Mouse (Mus musculus) embryonic facial prominence, embryonic 14.5 days (tissue): ENCODE measurements around the gene Eif3l. TPM values are rescaled to one million over a fixed set of nuclear protein-coding genes. Genes with fewer than 3 reads are reported as not detected.
A peak's percentile ranks its signal among the peaks of the same experiment; 100 is the strongest.

Experiments used
- ATAC-seq: fragments of 200-750 bp; cut with Nextera tagmentation; 2 replicates; pipeline ENCODE4 v1.8.0; 2017; ENCODE audit warnings: low read depth, moderate number of reproducible peaks, moderate TSS enrichment
- DNase-seq: peaks from one replicate; pipeline ENCODE4 v3.0.0-alpha.2; 2015; ENCODE audit warnings: low spot score
- H3K27ac ChIP-seq: fragments of 300-500 bp; sonication (generic); replicated peaks from 2 replicates; pipeline ENCODE4 v1.5.1; 2014; ENCODE audit warnings: low read depth, mild to moderate bottlenecking, low read length, moderate library complexity
- H3K27me3 ChIP-seq: fragments of 300-500 bp; sonication (generic); replicated peaks from 2 replicates; pipeline ENCODE4 v1.6.1; 2014; ENCODE audit warnings: low read length; ENCODE audit not compliant: control insufficient read depth, insufficient read depth
- H3K36me3 ChIP-seq: fragments of 300-500 bp; sonication (generic); 2 replicates; pipeline ENCODE4 v1.6.1; 2014; ENCODE audit warnings: low read length, mixed read lengths; ENCODE audit not compliant: control insufficient read depth, insufficient read depth
- H3K4me1 ChIP-seq: fragments of 300-500 bp; sonication (generic); 2 replicates; pipeline ENCODE4 v1.6.1; 2014; ENCODE audit warnings: antibody characterized with exemption, low read length; ENCODE audit not compliant: control insufficient read depth, insufficient read depth
- H3K4me2 ChIP-seq: fragments of 300-500 bp; sonication (generic); 2 replicates; pipeline ENCODE4 v1.6.1; 2014; ENCODE audit warnings: low read depth, mild to moderate bottlenecking, low read length, moderate library complexity, mixed read lengths
- H3K4me3 ChIP-seq: fragments of 300-500 bp; sonication (generic); 2 replicates; pipeline ENCODE4 v1.5.1; 2014; ENCODE audit warnings: low read depth, mild to moderate bottlenecking, low read length
- H3K9ac ChIP-seq: fragments of 300-500 bp; sonication (generic); 2 replicates; pipeline ENCODE4 v1.6.1; 2014; ENCODE audit warnings: low read depth, mild to moderate bottlenecking, low read length, moderate library complexity, mixed read lengths
- H3K9me3 ChIP-seq: fragments of 300-500 bp; sonication (generic); 2 replicates; pipeline ENCODE4 v1.6.1; 2016; ENCODE audit warnings: low read length; ENCODE audit not compliant: control insufficient read depth
- WGBS: fragments of 180-500 bp; shearing (Covaris S2); extraction: QIAGEN DNeasy Blood & Tissue Kit; methylation state at CpG from one replicate; pipeline ENCODE4 v1.1.7; 2014; 5-methylcytosine and 5-hydroxymethylcytosine counted together
- polyA plus RNA-seq: library from polyadenylated mRNA; unstranded; fragments of >200 nt; fragmentation: Nextera tagmentation; extraction: Ambion mirVana; gene quantifications from 2 replicates; pipeline ENCODE4 v1.2.1, GENCODE M21; 2014

Eif3l gene
- 197 and 220 TPM in 2 replicates for polyA plus RNA-seq

DNA sequence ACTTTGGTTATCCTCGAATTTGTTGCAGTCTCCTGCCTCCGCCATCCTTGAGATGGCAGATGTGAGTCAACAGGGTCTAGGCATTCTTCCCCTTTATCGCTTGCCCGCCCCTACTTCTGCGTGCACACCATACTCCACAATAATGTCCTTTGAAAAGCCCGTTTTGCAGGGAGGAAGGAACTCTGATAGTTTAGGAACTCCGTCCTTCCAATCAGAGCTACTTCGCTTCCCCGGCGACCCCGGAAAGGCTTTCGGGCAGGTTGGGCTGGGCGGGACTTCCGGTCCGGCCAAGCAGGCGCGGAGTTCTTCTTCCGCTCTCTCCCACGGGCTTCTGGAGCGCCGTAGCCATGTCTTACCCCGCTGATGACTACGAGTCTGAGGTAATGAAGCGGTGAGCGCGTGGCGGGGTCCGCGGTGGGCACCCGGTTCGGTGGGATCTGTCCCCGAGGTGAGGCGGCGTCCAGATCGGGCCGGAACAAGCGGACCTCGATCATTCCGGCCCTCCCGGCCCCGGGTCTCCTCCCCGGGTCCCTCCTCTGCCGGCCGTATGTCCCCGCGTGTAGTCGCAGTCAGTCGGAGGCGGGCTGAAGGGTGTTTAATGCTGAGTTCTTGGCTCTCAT is at the start of gene Eif3l:
Gene Eif3l (plus strand): TSS at position 267 of the 620 bp plus-strand sequence.
- no peaks in the 10 kb centered on the region for H3K27me3 ChIP-seq
- H3K4me3 ChIP-seq, result peak within 1 kb of the TSS; percentile 76
- H3K36me3 ChIP-seq, result peaks cover 39% of the 10 kb centered on the region
- 1% methylated on average over 26 of the region's 49 CpGs for WGBS
- H3K27ac ChIP-seq, result peak within 1 kb of the TSS; percentile 78
- DNase-seq (peak; percentile 94), ATAC-seq (peak; percentile 92)
- peak within 1 kb of the TSS; percentile 82 for H3K9ac ChIP-seq
- no peaks in the 10 kb centered on the region for H3K9me3 ChIP-seq
- H3K4me2 ChIP-seq, result peak within 1 kb of the TSS; percentile 70
- peaks cover 10% of the 10 kb centered on the region for H3K4me1 ChIP-seq

DNA sequence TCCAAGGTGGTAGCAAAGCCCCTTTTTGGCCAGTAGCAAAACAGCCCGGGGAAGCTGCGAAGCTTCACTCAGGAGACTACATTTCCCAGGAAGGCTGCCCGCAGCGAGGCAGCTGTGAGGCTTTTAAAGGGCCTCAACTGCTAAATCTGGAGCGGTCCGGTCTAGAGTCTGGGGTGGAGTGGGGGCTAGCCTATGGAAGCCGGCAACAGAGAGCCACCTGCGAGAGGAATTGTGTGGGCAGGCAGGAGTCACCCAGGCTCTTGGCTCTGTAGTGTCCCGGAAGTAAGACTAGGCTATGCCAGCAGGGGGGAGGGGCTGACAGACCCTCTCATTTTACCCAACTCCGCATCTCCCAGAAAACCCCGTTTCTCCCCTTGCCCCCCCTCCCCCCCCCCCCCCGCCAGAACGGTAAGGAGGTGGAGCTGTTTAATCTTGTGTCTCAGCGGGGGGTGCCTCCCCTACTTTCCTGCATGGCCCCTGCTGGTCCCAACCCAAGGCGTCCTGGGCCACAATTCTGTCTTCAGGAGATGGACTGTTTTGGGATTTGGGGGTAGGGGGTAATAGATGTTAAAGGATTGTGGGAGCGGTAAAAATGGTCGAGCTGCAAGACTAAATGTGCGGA is 49.2 kb upstream of the Eif3l start:
- peak; percentile 62 for DNase-seq

DNA sequence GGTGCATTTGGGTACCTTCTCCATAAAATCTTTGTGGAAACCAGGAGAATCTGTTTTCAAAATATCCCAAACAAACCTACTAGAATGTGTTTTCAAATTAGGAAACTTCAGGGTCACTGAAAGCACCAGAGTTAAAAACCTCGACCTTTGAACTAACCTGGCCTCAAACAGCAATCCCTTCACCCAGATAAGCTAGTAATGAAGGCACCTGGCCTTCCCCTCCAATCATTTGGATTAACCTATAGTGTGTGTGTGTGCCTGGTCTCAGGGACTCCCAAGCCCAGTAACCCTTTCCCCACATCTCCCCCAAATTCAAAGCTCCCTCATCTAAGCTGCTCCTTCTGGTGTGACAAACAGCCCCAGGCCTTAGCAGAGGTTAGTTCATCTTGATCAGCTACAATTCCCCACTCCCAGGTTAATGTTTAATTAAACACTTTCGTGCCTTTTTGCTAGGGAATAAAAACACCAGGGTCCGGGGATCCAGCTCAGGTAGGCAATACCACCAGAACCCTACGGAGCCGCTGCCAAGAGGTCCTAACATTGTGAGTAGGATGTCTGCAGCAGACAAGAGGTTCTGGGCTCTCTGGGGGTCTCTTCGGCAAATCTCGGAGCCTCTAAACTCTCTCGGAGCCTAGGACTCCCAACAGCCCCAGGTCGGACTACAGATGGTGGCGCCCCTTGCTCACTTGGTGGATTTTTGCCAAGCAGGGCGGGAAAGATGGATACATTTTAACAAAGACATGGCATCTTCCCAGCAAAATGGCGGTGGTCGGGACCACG is 48.3 kb upstream of the Eif3l start:
- no peaks in the 10 kb centered on the region for H3K9me3 ChIP-seq
- peak; percentile 43 for DNase-seq
- no peak overlapping the region; the same call in 1 of the 2 replicates for H3K27ac ChIP-seq

More for the DNA sequence above, 49.2 kb upstream of the Eif3l start:
- H3K36me3 ChIP-seq, result no peaks in the 10 kb centered on the region
- no peaks in the 10 kb centered on the region for H3K9me3 ChIP-seq
- H3K27ac ChIP-seq, result no peak overlapping the region; the same call in 1 of the 2 replicates
- H3K4me2 ChIP-seq, result peak overlapping the region; percentile 96
- no peaks in the 10 kb centered on the region for H3K27me3 ChIP-seq
- H3K9ac ChIP-seq, result peak overlapping the region; percentile 51
- WGBS, result 9% methylated on average over 15 of the region's 18 CpGs
- H3K4me3 ChIP-seq, result peak overlapping the region; percentile 20; the same call in 1 of the 2 replicates
- peaks cover 20% of the 10 kb centered on the region for H3K4me1 ChIP-seq
- ATAC-seq, result no peak

DNA sequence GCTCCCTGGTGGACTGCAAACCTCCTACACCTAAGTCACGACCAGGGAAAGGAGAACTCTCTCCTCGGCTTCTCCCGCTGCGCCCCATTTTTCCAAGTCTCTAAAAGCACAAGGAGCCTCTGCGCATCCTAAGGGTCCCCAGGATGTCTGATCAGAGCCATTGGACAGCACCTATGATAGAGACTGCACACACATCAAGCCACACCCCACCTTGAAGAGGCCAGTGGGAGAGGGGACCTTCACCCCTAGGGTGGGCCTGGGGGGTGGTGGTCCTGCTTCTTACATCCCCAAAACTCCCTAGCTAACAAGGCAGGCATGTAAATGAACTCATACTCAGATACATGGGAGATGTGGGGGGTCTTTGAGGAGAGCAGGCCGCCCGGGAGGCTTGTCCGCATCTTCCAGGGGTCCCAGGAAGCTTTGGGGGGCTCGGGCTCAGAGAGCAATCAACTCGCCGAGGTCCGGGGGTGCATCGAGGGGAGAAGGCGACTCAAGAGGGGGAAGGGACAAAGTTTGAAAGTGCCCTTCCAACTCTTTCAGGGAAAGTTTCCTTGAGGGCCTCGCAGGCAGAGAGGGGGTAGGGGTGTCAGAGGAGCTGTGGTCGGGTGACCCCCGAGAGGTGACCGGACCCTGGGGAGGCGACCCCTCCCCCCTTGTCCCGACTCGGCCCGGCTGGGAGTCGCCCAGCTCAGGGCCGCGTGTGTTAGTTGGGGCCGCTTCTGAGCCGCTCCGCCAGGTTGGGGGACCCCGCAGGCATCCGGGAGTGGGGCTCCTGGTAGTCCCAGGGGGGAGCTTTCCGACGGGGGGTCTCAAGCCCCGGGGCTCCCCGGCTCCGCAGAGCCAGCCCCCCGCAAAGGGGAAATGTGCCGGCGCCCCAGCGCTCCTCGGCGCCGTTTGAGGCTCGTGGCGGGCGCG is 47.4 kb upstream of the Eif3l start:
- Histone ChIP-seq H3K9me3 (no peaks in the 10 kb centered on the region), H3K4me3 (peak overlapping the region; percentile 79), H3K27me3 (no peaks in the 10 kb centered on the region), H3K4me2 (peak overlapping the region; percentile 96), H3K4me1 (peaks cover 20% of the 10 kb centered on the region), H3K9ac (peak overlapping the region; percentile 100), H3K36me3 (no peaks in the 10 kb centered on the region), H3K27ac (peak overlapping the region; percentile 99)
- 21% methylated on average over 18 of the region's 46 CpGs for WGBS
- ATAC-seq (0 out of 2 replicates have a peak, but pooled peaks have one; percentile 7), DNase-seq (no peak)

More for the DNA sequence above, 48.3 kb upstream of the Eif3l start:
- no peak for ATAC-seq
- H3K9ac ChIP-seq, result peak overlapping the region; percentile 100; the same call in 1 of the 2 replicates
- peak overlapping the region; percentile 96 for H3K4me2 ChIP-seq
- peaks cover 20% of the 10 kb centered on the region for H3K4me1 ChIP-seq
- WGBS, result 51% methylated on average over 14 of the region's 14 CpGs
- no peaks in the 10 kb centered on the region for H3K27me3 ChIP-seq
- no peaks in the 10 kb centered on the region for H3K36me3 ChIP-seq
- peak overlapping the region; percentile 79 for H3K4me3 ChIP-seq

DNA sequence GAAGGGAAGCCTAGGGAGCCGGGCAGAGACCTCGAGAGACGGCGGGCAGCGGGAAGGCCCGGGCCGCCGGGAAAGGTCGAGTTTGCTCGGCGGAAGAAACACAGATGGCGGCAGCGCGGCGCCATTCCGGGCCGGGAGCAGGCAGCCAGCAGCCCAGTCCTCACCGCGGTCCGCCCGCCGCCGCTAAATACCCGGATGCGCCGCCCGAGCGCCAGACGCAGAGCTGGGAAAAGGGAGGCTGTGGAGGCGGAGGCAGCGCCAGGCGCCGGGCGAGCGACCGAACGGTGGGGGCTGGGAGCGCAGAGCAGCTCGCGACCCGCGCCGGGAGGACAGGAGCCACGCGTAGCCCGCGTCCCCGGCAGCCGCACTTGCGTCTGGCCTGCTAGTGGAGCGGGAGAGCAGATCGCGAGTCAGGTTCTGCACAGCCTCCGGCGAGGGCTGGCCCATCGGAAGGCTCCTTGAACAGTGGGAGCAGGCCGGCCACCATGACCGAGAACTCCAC is 46.7 kb upstream of the Eif3l start, which contains the start of gene H1f0:
Gene H1f0 (plus strand): TSS at position 214 of the 502 bp plus-strand sequence.
- H3K27ac ChIP-seq, result peak within 1 kb of the TSS; percentile 99
- no peaks in the 10 kb centered on the region for H3K27me3 ChIP-seq
- peaks cover 20% of the 10 kb centered on the region for H3K4me1 ChIP-seq
- ATAC-seq, result peak; percentile 88
- H3K4me3 ChIP-seq, result peak within 1 kb of the TSS; percentile 79
- WGBS, result 0% methylated on average over 25 of the region's 58 CpGs
- DNase-seq, result peak; percentile 93
- no peaks in the 10 kb centered on the region for H3K9me3 ChIP-seq
- H3K36me3 ChIP-seq, result no peaks in the 10 kb centered on the region
- H3K4me2 ChIP-seq, result peak within 1 kb of the TSS; percentile 96
- peak within 1 kb of the TSS; percentile 100 for H3K9ac ChIP-seq

DNA sequence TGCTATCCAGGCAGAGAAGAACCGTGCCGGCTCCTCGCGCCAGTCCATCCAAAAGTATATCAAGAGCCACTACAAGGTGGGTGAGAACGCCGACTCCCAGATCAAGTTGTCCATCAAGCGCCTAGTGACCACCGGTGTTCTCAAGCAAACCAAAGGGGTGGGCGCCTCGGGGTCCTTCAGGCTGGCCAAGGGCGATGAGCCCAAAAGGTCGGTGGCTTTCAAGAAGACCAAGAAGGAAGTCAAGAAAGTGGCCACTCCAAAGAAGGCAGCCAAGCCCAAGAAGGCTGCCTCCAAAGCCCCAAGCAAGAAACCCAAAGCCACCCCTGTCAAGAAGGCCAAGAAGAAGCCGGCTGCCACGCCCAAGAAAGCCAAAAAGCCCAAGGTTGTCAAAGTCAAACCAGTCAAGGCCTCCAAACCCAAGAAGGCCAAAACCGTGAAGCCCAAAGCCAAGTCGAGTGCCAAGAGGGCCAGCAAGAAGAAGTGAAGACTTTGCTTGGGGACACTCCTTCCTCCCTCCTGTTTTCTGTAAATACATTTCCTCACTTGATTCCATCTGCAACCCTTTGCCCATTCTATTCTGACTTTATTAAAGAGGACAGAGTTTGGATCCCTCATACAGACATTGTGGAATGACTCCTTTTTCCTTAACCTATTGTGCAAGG is 46.0 kb upstream of the Eif3l start:
- no peak for ATAC-seq
- no peaks in the 10 kb centered on the region for H3K27me3 ChIP-seq
- H3K4me2 ChIP-seq, result peak overlapping the region; percentile 96
- H3K9ac ChIP-seq, result peak overlapping the region; percentile 100
- no peaks in the 10 kb centered on the region for H3K36me3 ChIP-seq
- 22% methylated on average over 16 of the region's 16 CpGs for WGBS
- peak overlapping the region; percentile 99 for H3K27ac ChIP-seq
- peak overlapping the region; percentile 79 for H3K4me3 ChIP-seq
- H3K4me1 ChIP-seq, result peaks cover 20% of the 10 kb centered on the region
- no peaks in the 10 kb centered on the region for H3K9me3 ChIP-seq
- DNase-seq, result no peak

DNA sequence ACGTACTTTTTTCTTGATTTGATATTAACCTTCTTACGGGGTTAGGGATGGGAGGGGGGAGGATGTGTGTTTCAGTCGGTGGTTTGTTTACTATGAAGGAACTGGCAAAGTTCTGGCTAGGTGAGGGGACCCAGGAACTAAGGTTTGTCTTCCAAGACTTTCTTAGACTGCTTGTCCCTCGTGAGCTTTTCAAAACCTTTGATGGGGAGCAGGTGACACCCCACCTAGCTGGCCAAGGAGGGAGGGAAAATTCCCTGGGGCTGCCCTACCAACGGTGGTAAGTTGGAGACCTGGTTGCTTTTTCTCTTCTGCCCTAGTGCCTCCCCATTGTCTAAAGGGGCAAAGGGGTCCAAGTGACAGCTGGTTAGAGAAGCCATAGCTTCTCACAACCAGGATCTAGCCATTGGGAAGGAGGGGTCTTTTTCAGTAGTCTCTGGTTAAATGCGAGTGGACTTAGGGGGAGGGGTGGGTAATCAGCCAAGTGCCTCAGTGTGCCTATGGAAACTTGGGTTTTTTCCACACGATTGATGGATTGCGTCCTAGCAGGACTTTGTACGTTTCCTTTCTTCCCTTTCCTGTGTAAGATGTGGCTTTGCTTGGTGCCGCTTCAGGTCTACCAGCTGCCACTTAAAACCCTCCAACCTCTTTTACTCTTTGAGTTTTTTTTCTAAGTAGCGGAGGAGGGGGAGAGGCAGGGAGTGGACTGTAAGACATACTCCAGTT is 45.3 kb upstream of the Eif3l start:
- Histone ChIP-seq H3K36me3 (0 out of 2 replicates have a peak, but pooled peaks cover 3% of the 10 kb centered on the region), H3K27ac (peak overlapping the region; percentile 99), H3K9ac (peak overlapping the region; percentile 100), H3K4me3 (peak overlapping the region; percentile 79), H3K4me2 (peak overlapping the region; percentile 96), H3K27me3 (no peaks in the 10 kb centered on the region), H3K4me1 (peaks cover 20% of the 10 kb centered on the region), H3K9me3 (no peaks in the 10 kb centered on the region)
- DNase-seq (peak; percentile 31), ATAC-seq (no peak)
- 9% methylated on average over 11 of the region's 11 CpGs for WGBS
